Mouse (Mus musculus): Measurements from ENCODE around the gene Rexo5.

The Rexo5 gene

DNA sequence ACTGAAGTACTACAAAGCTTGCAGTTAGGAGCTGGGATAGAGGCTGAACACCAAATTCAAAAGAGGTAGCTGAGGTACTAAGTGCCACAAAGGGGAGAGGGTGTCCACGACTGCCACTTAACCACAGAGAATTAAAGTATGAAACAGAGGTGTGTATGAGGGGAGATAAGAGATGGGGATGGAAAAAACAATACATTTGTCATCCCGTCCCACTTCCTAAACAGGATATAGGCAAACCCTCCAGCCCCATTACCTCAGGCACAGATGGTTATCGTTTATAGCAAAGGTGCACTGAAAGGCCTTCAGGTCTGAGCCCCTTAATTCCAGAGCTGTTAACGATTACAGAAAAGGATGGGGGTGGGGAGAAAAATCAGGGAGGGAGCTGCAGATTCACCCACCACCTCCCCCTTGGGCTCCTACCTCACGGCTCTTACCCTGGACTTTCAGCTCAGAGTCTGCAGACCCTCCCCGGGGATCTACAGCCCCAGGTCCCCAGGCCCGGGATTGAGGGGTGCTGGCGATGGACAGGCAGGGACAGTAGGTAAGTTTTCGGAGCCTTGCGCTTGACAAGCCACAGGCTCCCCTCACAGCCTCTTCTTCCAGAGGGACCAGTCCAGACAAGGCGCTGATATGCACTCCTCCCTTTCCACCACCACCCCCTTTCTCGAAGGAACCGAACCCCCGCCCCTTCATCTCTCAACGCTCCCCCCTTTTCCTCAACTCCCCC, 101.2 kb downstream of the Rexo5 start:
- peak in 1 of 2 experiments; percentile 26 for DNase-seq

DNA sequence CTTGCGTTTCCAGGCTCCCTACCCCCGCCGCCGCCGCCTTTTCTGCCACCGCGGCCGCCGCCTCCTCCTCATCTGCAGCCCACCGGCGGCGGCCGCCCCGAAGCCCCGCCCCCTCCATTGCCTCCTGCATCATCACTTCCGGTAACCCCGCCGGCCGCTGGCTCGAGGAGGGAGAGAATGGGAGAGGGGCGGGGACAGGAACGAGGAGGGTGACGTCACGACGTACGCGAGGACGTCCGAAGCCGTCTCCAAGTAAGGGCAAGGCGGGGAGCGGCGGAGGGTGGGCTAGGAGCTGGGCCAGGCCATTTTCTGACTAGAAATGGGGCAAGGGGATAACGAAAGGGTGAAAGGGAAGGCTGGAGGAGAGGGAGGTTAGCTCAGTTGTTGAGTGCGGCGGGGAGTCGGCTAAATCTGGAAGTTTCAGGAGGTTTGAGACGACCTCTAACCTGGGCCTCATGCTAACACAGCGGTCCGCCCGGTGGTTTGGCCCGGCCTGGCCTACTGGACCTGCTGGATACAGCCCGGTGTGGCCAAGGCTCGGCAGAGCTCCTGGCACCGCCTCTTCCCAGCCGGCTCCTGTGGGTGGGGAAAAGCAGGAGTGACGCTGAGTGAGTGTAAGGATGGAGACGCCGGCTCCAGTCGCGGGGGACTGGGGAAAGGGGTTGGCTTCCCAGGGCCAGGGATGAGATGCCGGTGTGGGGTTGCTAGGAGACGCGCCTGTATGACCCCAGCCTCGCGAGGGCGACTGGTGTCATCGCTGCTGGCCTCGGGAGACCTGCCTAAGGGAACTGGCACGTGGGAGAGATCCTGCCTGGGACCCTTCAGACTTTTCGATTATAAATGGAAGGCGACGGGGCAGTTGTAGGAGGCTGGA, 102.1 kb downstream of the Rexo5 start, which contains the start of the genes Lyrm1 and Dcun1d3:
Gene Lyrm1, plus strand, starts transcription at position 223 of the 874 bp plus-strand sequence.
Gene Dcun1d3, minus strand, starts transcription at position 660 of the 874 bp plus-strand sequence.
- peak; percentile 96 to 97 for DNase-seq

DNA sequence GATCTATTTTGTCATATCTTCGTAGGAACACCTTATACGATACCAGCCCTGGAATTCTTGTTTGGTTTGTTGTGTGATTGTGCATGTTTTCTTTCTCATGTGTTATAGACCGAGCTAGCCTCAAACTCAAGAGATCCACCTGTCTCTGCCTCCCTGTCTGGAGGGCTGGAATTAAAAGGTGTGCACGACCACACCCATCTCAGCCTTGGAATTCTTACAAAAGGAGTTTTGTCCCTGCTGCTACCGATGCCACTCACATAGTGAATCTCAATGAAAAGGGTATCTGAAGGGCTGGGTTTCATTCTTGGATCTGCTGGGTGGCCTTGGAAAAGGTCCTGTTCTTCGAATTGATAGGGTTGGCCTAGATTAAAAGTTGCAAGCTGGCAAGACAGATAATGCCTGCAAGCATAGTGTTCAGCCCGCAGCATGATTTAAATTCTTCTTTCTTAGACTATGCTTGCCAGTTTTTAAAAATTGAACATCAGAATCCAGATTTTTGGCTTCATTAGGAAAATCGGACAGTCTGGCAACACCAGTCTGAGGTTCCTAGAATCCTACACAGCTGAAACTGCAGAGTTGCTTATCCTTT, 103.8 kb downstream of the Rexo5 start:
- DNase-seq: no peak

DNA sequence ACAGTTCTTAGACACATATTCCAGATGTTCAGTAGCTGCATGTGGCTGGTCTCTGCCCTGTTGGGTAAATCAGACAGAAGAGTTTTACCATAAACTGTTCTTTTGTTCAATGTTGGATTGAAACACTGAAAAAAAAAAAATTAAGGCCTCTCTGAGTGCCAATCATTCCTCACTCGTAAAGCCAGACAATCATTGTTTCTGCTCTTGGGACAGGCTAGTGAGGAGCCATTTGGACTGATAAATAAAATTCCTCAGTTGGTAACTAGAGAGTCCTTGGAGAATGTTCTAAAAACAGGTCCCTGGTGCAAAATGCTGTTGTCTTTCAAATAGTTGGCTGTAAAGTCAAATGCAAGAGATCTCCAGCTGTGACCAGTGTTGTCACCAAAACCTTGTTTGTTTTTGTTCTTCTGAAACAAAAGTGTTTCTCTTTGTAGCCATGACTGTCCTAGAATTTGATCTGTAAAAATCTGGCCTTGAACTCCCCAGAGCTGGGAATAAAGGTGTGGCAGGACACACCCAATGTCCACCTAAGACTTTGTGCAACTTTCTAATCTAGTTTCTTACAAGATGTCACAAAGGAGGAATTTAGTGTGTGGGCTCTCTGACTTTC, 104.5 kb downstream of the Rexo5 start:
- no peak for DNase-seq
